Mouse (Mus musculus) stomach, embryonic 15.5 days (tissue): Measurements from ENCODE around the gene Gm4881. TPM values are rescaled to one million over a fixed set of nuclear protein-coding genes. Genes with fewer than 3 reads are reported as not detected.
A peak's percentile ranks its signal among the peaks of the same experiment; 100 is the strongest.

Experiments
- ATAC-seq: fragments of 200-750 bp; cut with Nextera tagmentation; 2 replicates; pipeline ENCODE4 v1.8.0; 2017; ENCODE audit warnings: low read depth, moderate number of reproducible peaks, moderate TSS enrichment; ENCODE audit not compliant: insufficient read depth, low FRiP score
- H3K27ac ChIP-seq: fragments of 300-500 bp; sonication (generic); 2 replicates; pipeline ENCODE4 v1.5.1; 2015; ENCODE audit warnings: mild to moderate bottlenecking, inconsistent platforms
- H3K27me3 ChIP-seq: fragments of 300-500 bp; sonication (generic); replicated peaks from 2 replicates; pipeline ENCODE4 v1.6.1; 2015; ENCODE audit warnings: inconsistent platforms
- H3K36me3 ChIP-seq: fragments of 300-500 bp; sonication (generic); 2 replicates; pipeline ENCODE4 v1.6.1; 2015; ENCODE audit warnings: inconsistent platforms
- H3K4me1 ChIP-seq: fragments of 300-500 bp; sonication (generic); 2 replicates; pipeline ENCODE4 v1.6.1; 2015; ENCODE audit warnings: inconsistent platforms
- H3K4me2 ChIP-seq: fragments of 300-500 bp; sonication (generic); 2 replicates; pipeline ENCODE4 v1.6.1; 2015; ENCODE audit warnings: mild to moderate bottlenecking, inconsistent platforms
- H3K4me3 ChIP-seq: fragments of 300-500 bp; sonication (generic); replicated peaks from 2 replicates; pipeline ENCODE4 v1.5.1; 2015; ENCODE audit warnings: inconsistent platforms
- H3K9ac ChIP-seq: fragments of 300-500 bp; sonication (generic); 2 replicates; pipeline ENCODE4 v1.6.1; 2015; ENCODE audit warnings: inconsistent platforms
- H3K9me3 ChIP-seq: fragments of 300-500 bp; sonication (generic); 2 replicates; pipeline ENCODE4 v1.6.1; 2016; ENCODE audit warnings: inconsistent platforms
- WGBS: fragments of 180-500 bp; shearing (Covaris S2); methylation state at CpG from one replicate; pipeline ENCODE4 v1.1.7; 2015; 5-methylcytosine and 5-hydroxymethylcytosine counted together
- polyA plus RNA-seq: library from polyadenylated mRNA; unstranded; fragments of >200 nt; fragmentation: Nextera tagmentation; extraction: Ambion mirVana; gene quantifications from 2 replicates; pipeline ENCODE4 v1.2.1, GENCODE M21; 2015

Gm4881 gene
- polyA plus RNA-seq, 1 experiment from 2014 or later, result not detected

DNA sequence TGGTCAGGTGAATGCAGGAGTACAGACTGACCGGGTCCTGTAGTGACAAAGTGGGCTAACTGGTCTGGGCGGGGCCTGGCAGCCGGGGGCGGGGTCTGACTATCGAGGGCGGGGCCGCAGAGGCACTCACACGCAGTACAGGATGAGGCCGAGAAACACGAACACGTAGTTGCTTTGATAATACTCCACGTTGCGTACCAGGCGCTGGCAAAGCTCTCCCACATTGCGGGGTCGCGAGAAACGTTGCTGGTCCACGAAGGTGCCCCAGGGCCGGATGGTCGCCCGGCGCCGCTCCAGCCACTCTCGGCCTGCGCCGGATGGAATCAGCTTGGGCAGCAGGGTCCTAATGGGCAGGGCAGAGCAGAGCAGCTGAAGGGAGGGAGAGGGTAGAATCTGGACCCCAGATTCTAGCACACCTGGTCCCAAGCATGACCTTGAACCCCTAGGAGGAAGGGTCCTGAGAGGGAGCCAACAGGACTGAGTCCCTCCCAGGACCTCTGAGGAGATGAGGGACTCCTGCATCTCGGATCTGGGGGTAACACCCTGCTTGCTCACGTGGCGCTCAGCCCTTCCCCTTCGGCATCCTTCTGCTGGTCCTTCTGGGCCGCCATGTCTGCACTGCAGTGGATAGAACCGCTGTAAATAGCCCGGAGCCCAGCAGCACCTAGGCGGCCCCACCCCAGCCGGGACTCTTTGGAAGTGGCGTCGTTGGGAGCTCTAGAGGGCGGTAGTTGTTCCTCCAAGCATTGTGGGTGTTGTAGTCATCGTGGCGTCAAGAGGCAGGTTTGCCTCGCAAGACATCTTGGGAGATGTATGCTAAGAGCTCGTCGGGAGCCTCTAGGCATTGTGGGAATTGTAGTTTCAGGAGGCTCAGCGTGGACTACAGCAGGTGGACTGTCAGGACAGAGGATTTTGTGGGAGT lies 27.9 kb upstream of the Gm4881 start, which contains the start of gene Rabac1:
TSS of gene Rabac1 (minus strand) at position 783 of the 922 bp plus-strand sequence.
- peak within 1 kb of the TSS; percentile 84 for H3K27ac ChIP-seq
- under 1% methylated on average over 45 of the region's 45 CpGs for WGBS
- H3K4me2 ChIP-seq, result peak within 1 kb of the TSS; percentile 91
- H3K27me3 ChIP-seq, result no peaks in the 10 kb centered on the region
- H3K9ac ChIP-seq, result peak within 1 kb of the TSS; percentile 82
- H3K4me3 ChIP-seq, result peak within 1 kb of the TSS; percentile 78
- ATAC-seq, result peak; percentile 93
- no peaks in the 10 kb centered on the region for H3K36me3 ChIP-seq
- H3K9me3 ChIP-seq, result no peaks in the 10 kb centered on the region
- peaks cover 6% of the 10 kb centered on the region; the same call in 1 of the 2 replicates for H3K4me1 ChIP-seq

DNA sequence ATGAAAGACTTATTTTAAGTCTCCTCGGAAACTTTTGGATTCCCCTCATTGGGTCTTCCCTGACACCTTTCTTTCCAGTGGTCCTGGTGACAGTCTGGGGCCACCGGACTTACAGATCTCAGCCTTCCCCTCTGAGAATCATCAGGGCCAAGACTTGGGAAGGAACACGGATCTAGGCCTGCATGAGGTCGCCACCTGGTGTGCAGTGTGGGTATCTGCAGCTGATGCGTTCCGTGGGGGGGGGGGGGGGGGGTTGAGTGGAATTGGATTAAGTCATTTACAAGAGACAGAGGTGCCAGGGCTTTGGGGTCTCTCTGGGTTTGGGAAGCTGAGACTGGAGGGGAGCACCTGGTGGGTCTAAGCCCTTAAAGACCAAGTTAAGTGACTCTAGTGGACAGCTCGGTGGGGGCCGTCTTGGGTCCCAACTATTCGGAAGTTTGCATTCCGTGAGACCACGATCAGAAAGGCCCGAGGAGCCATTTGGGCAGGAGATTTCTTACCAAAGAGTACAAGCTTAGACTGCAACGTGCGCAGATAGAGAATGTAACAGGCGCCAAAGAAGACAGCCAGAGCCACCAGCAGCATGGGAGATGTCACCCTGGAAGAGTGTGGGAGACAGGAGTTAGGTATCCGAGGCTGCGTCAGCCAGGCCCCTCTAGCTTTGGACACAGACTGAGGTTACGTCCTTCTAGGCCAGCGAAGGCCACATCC lies 27.1 kb upstream of the Gm4881 start:
- peak overlapping the region; percentile 82; the same call in 1 of the 2 replicates for H3K9ac ChIP-seq
- WGBS, result 9% methylated on average over 19 of the region's 19 CpGs
- H3K27me3 ChIP-seq, result no peaks in the 10 kb centered on the region
- peaks cover 6% of the 10 kb centered on the region; the same call in 1 of the 2 replicates for H3K4me1 ChIP-seq
- no peaks in the 10 kb centered on the region for H3K9me3 ChIP-seq
- ATAC-seq, result no peak
- peak overlapping the region; percentile 91 for H3K4me2 ChIP-seq
- H3K36me3 ChIP-seq, result no peaks in the 10 kb centered on the region
- peak overlapping the region; percentile 84; the same call in 1 of the 2 replicates for H3K27ac ChIP-seq
- H3K4me3 ChIP-seq, result peak overlapping the region; percentile 78

DNA sequence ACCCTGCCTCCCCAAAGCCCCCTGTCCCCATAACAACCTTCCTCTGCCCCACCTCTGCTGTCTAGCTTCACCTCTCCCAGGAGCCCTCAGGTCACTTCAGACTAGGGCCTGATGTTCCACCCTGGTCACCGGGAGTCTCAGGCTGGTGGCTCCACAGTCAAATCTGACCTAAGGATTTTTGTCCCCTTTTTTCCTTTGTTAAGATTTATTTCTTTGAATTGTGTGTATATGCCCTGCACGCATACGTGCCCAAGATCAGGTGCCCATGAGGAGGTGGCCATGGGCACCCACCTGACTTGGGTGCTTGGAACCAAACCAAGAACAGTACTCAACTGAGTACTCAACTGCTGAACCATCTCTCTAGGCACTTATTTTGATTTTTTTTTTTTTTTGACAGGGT lies 26.0 kb upstream of the Gm4881 start:
- H3K9ac ChIP-seq, result no peak overlapping the region
- no peak overlapping the region for H3K4me3 ChIP-seq
- no peak for ATAC-seq
- H3K4me1 ChIP-seq, result peaks cover 6% of the 10 kb centered on the region; the same call in 1 of the 2 replicates
- H3K4me2 ChIP-seq, result no peak overlapping the region
- H3K36me3 ChIP-seq, result no peaks in the 10 kb centered on the region
- H3K27me3 ChIP-seq, result no peaks in the 10 kb centered on the region
- WGBS, result 97% methylated on average over 3 of the region's 3 CpGs
- H3K9me3 ChIP-seq, result no peaks in the 10 kb centered on the region
- H3K27ac ChIP-seq, result no peak overlapping the region

- no peaks in the 10 kb centered on the region for H3K27me3 ChIP-seq
- H3K4me3 ChIP-seq, result no peak overlapping the region
- no peak overlapping the region for H3K4me2 ChIP-seq
- H3K4me1 ChIP-seq, result peaks cover 6% of the 10 kb centered on the region; the same call in 1 of the 2 replicates
- WGBS, result 78% methylated on average over 12 of the region's 12 CpGs
- no peaks in the 10 kb centered on the region for H3K36me3 ChIP-seq
- no peak overlapping the region for H3K27ac ChIP-seq
- H3K9ac ChIP-seq, result no peak overlapping the region
- ATAC-seq, result no peak
- no peaks in the 10 kb centered on the region for H3K9me3 ChIP-seq
Measured at GRCm38 (mm10) chr7:24969805-24970204, 25.5 kb upstream of the Gm4881 start.

- Histone ChIP-seq H3K36me3 (no peaks in the 10 kb centered on the region), H3K9ac (no peak overlapping the region), H3K4me3 (no peak overlapping the region), H3K9me3 (no peaks in the 10 kb centered on the region), H3K27me3 (no peaks in the 10 kb centered on the region), H3K4me2 (no peak overlapping the region), H3K4me1 (peaks cover 6% of the 10 kb centered on the region; the same call in 1 of the 2 replicates), H3K27ac (no peak overlapping the region)
- WGBS, result 74% methylated on average over 6 of the region's 6 CpGs
- ATAC-seq, result no peak
Measured at GRCm38 (mm10) chr7:24968463-24968862, 24.2 kb upstream of the Gm4881 start.

GRCm38 (mm10) chr7:24967966-24968365 lies 23.7 kb upstream of the Gm4881 start:
- WGBS, result 75% methylated on average over 8 of the region's 8 CpGs
- H3K4me1 ChIP-seq, result peaks cover 6% of the 10 kb centered on the region; the same call in 1 of the 2 replicates
- H3K4me3 ChIP-seq, result no peak overlapping the region
- ATAC-seq, result no peak
- H3K9ac ChIP-seq, result no peak overlapping the region
- H3K4me2 ChIP-seq, result no peak overlapping the region
- H3K36me3 ChIP-seq, result no peaks in the 10 kb centered on the region
- no peak overlapping the region for H3K27ac ChIP-seq
- no peaks in the 10 kb centered on the region for H3K27me3 ChIP-seq
- H3K9me3 ChIP-seq, result no peaks in the 10 kb centered on the region

DNA sequence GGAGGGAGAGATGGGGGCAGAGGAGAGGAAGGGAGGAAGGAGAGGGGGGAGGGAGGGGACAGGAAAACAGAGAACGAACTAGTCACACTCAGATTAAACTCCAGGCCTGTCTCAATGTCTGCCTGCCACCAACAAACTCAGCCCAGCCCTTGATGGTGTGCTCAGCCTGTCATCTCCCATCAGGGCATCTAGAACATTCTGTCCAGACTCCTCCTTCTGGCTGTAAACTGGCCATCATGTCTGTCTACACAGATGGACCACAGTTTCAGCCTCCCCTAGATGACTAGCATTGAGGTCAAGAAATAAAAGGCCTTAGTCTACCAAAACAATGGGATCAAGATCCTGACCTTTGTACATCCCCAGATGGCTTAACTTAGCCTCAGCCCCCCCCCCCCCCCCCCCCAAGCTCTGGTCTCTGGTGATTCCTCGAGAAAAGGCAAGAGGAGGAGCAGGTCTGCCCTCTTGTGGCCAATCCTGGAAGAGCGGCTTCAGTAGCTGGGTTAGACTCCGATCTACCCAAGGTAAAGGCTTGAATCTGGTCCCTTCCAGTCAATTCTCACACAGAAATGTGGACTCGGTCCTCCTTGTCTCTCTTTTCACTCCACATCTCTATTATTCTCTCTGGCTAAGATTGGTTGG lies 20.7 kb upstream of the Gm4881 start:
- WGBS, result 6% methylated on average over 5 of the region's 5 CpGs
- Histone ChIP-seq H3K4me2 (no peak overlapping the region), H3K9me3 (no peaks in the 10 kb centered on the region), H3K36me3 (no peaks in the 10 kb centered on the region), H3K27me3 (no peaks in the 10 kb centered on the region), H3K4me1 (no peaks in the 10 kb centered on the region), H3K4me3 (no peak overlapping the region), H3K27ac (no peak overlapping the region), H3K9ac (no peak overlapping the region)
- ATAC-seq, result no peak

GRCm38 (mm10) chr7:24964288-24964687 lies 20.0 kb upstream of the Gm4881 start:
- ATAC-seq, result no peak

GRCm38 (mm10) chr7:24955226-24955625 lies 10.9 kb upstream of the Gm4881 start:
- no peak for ATAC-seq
- peaks cover 70% of the 10 kb centered on the region for H3K27me3 ChIP-seq
- no peak overlapping the region for H3K27ac ChIP-seq
- peak overlapping the region; percentile 43 for H3K4me3 ChIP-seq
- H3K36me3 ChIP-seq, result no peaks in the 10 kb centered on the region
- H3K9me3 ChIP-seq, result no peaks in the 10 kb centered on the region
- peaks cover 13% of the 10 kb centered on the region; the same call in 1 of the 2 replicates for H3K4me1 ChIP-seq
- no peak overlapping the region for H3K9ac ChIP-seq
- peak overlapping the region; percentile 64 for H3K4me2 ChIP-seq
- 8% methylated on average over 27 of the region's 33 CpGs for WGBS

More at GRCm38 (mm10) chr7:24964288-24964687, 20.0 kb upstream of the Gm4881 start:
- Histone ChIP-seq H3K4me1 (no peaks in the 10 kb centered on the region), H3K9ac (no peak overlapping the region), H3K27me3 (no peaks in the 10 kb centered on the region), H3K4me2 (no peak overlapping the region), H3K4me3 (no peak overlapping the region), H3K9me3 (no peaks in the 10 kb centered on the region), H3K27ac (no peak overlapping the region), H3K36me3 (no peaks in the 10 kb centered on the region)
- WGBS, result 68% methylated on average over 2 of the region's 2 CpGs

DNA sequence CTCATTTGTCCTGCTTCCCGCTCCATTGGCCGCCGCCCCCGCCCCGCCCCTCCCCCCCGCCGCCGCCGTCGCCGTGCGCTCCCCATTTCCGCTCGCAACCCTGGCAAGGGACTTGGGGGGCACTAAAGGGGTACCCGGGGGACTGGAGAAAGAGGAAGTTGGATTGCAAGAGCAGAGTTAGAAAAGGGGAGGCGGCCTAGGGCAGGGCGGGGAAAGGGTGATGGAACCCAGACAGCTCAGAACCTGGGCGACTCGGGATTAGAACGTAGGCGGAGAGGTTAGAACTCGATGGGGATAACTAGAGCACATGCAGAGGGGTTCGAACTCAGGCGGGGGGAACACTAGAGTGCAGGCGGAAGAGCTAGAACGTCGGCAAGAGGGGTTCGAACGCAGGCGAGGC lies 10.2 kb upstream of the Gm4881 start:
- H3K4me2 ChIP-seq, result peak overlapping the region; percentile 64
- 2% methylated on average over 27 of the region's 30 CpGs for WGBS
- H3K27ac ChIP-seq, result no peak overlapping the region
- no peaks in the 10 kb centered on the region for H3K36me3 ChIP-seq
- no peaks in the 10 kb centered on the region for H3K9me3 ChIP-seq
- peaks cover 77% of the 10 kb centered on the region for H3K27me3 ChIP-seq
- peak overlapping the region; percentile 43 for H3K4me3 ChIP-seq
- peak overlapping the region; percentile 12; the same call in 1 of the 2 replicates for H3K9ac ChIP-seq
- H3K4me1 ChIP-seq, result peaks cover 13% of the 10 kb centered on the region; the same call in 1 of the 2 replicates
- no peak for ATAC-seq

- no peak for ATAC-seq
- peaks cover 13% of the 10 kb centered on the region; the same call in 1 of the 2 replicates for H3K4me1 ChIP-seq
- H3K4me2 ChIP-seq, result peak overlapping the region; percentile 64
- H3K4me3 ChIP-seq, result peak overlapping the region; percentile 43
- WGBS, result 3% methylated on average over 22 of the region's 24 CpGs
- no peaks in the 10 kb centered on the region for H3K36me3 ChIP-seq
- peaks cover 82% of the 10 kb centered on the region for H3K27me3 ChIP-seq
- H3K9me3 ChIP-seq, result no peaks in the 10 kb centered on the region
- no peak overlapping the region for H3K27ac ChIP-seq
- H3K9ac ChIP-seq, result no peak overlapping the region; the same call in 1 of the 2 replicates
Measured at GRCm38 (mm10) chr7:24953966-24954365, 9.7 kb upstream of the Gm4881 start.
